Mouse (Mus musculus) liver, embryonic 13.5 days (tissue): ENCODE measurements around the gene Mag. TPM values are rescaled to one million over a fixed set of nuclear protein-coding genes. Genes with fewer than 3 reads are reported as not detected.

ENCODE experiments used
- ATAC-seq: fragments of 200-750 bp; cut with Nextera tagmentation; 2 replicates; pipeline ENCODE4 v1.8.0; 2017; ENCODE audit warnings: low read depth, mild to moderate bottlenecking, moderate number of reproducible peaks, moderate library complexity
- DNase-seq: peaks from one replicate; pipeline ENCODE4 v3.0.0; 2022
- H3K27ac ChIP-seq: fragments of 300-500 bp; sonication (generic); 2 replicates; pipeline ENCODE4 v1.5.1; 2015; ENCODE audit warnings: moderate library complexity, mild to moderate bottlenecking, inconsistent platforms
- H3K27me3 ChIP-seq: fragments of 300-500 bp; sonication (generic); 2 replicates; pipeline ENCODE4 v1.6.1; 2015; ENCODE audit warnings: mild to moderate bottlenecking, inconsistent platforms
- H3K36me3 ChIP-seq: fragments of 300-500 bp; sonication (generic); 2 replicates; pipeline ENCODE4 v1.6.1; 2015; ENCODE audit warnings: mild to moderate bottlenecking, inconsistent platforms
- H3K4me1 ChIP-seq: fragments of 300-500 bp; sonication (generic); replicated peaks from 2 replicates; pipeline ENCODE4 v1.6.1; 2015; ENCODE audit warnings: inconsistent platforms
- H3K4me2 ChIP-seq: fragments of 300-500 bp; sonication (generic); 2 replicates; pipeline ENCODE4 v1.6.1; 2015; ENCODE audit warnings: inconsistent platforms, mild to moderate bottlenecking, moderate library complexity
- H3K4me3 ChIP-seq: fragments of 300-500 bp; sonication (generic); replicated peaks from 2 replicates; pipeline ENCODE4 v1.5.1; 2015; ENCODE audit warnings: mild to moderate bottlenecking, inconsistent platforms
- H3K9ac ChIP-seq: fragments of 300-500 bp; sonication (generic); 2 replicates; pipeline ENCODE4 v1.6.1; 2015; ENCODE audit warnings: mild to moderate bottlenecking, inconsistent platforms
- H3K9me3 ChIP-seq: fragments of 300-500 bp; sonication (generic); replicated peaks from 2 replicates; pipeline ENCODE4 v1.6.1; 2016; ENCODE audit warnings: inconsistent platforms
- WGBS: fragments of 180-500 bp; shearing (Covaris S2); methylation state at CpG from one replicate; pipeline ENCODE4 v1.1.7; 2015; ENCODE audit not compliant: insufficient replicate concordance; 5-methylcytosine and 5-hydroxymethylcytosine counted together
- polyA plus RNA-seq: library from polyadenylated mRNA; unstranded; fragments of >200 nt; fragmentation: Nextera tagmentation; extraction: Ambion mirVana; gene quantifications from 2 replicates; pipeline ENCODE4 v1.2.1, GENCODE M21; 2015

Gene Mag
- 0.16 and 0.20 TPM in 2 replicates for polyA plus RNA-seq

DNA sequence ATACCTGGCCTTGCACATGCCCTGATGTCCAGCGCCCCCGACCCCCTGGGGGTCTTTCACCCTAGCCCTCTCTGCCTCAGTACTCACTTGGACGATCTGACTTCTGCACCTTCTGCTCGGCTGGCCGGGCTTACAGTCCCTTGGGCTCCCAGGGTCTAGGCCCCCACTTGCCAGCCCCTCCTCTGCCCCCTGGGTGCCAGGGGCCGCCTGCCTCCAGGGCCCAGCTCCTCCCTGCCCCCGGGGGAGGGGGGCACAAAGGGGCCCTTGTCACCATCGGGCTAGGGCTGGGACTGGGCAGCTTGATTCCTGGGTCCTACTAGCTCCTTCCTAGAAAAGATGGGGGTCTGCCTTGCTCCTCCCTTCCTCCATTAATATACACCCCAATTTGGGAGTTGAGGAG, at the start of gene Mag:
Gene Mag, minus strand, starts transcription at position 142 of the 400 bp plus-strand sequence.
- no peaks in the 10 kb centered on the region for H3K9me3 ChIP-seq
- H3K27ac ChIP-seq = no peak within 1 kb of the TSS
- no peak within 1 kb of the TSS for H3K9ac ChIP-seq
- no peak within 1 kb of the TSS for H3K4me2 ChIP-seq
- H3K4me3 ChIP-seq = no peak within 1 kb of the TSS
- H3K36me3 ChIP-seq = no peaks in the 10 kb centered on the region
- 44% methylated on average over 8 of the region's 8 CpGs for WGBS
- DNase-seq = no peak
- no peak for ATAC-seq
- no peaks in the 10 kb centered on the region for H3K27me3 ChIP-seq
- no peaks in the 10 kb centered on the region; the same call in 1 of the 2 replicates for H3K4me1 ChIP-seq

DNA sequence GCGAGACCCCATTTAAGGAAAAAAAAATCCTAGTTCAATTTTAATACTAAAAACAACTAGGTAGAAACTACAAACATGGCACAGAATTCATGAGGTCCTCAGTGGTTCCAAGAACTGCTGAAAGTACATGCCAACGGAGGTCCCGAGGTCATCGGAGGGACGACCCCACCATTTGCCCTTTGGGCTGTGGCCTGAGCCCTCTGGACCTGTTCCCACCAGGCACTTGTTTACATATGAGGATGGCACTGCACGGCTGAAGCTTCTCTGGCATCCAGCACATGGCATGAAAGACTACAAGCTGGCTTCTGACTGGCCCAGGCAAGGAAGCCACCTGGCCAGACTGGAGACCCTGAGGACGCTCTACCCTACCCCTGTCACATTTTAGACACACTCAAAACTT, 49.7 kb upstream of the Mag start:
- no peak for ATAC-seq
- WGBS = 75% methylated on average over 7 of the region's 7 CpGs
- H3K4me1 ChIP-seq = peaks cover 10% of the 10 kb centered on the region

GRCm38 (mm10) chr7:30962862-30963261, 48.2 kb upstream of the Mag start:
- Histone ChIP-seq H3K4me2 (no peak overlapping the region), H3K27ac (no peak overlapping the region), H3K27me3 (no peaks in the 10 kb centered on the region), H3K9me3 (no peaks in the 10 kb centered on the region), H3K4me1 (peaks cover 20% of the 10 kb centered on the region), H3K9ac (no peak overlapping the region), H3K36me3 (peaks cover 14% of the 10 kb centered on the region; the same call in 1 of the 2 replicates), H3K4me3 (no peak overlapping the region)
- DNase-seq (no peak), ATAC-seq (no peak)
- WGBS = 71% methylated on average over 5 of the region's 5 CpGs

More for the DNA sequence above, 49.7 kb upstream of the Mag start:
- Histone ChIP-seq H3K4me3 (no peak overlapping the region), H3K27me3 (no peaks in the 10 kb centered on the region), H3K9me3 (no peaks in the 10 kb centered on the region), H3K27ac (no peak overlapping the region), H3K36me3 (no peaks in the 10 kb centered on the region), H3K4me2 (no peak overlapping the region), H3K9ac (no peak overlapping the region)
- no peak for DNase-seq

DNA sequence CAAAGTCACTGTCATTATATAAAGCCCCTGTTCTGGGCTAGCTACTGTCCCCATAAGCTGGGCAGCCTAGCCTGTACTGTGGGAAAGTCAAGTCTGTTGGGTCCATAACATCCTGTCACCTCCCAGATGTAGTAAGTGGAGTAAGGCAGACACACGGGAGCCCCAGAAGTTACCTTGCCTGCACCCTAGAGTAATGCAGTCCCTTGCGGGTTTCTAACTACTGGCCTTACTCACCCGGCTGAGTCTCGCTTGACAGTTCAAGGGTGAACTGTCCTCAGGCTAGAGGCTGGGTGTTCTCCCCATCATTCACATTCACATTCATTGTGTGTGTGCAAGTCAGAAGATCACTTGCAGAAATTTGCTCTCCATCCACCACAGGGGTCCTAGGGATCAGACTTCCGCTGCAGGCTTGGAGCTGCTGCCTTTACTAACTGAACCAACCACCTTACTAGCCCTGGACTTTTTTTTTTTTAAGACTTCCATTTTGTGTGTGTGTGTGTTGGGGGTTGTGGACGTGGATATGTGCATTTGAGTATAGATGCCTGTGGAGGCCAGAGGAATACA, 45.2 kb upstream of the Mag start:
- H3K36me3 ChIP-seq = peaks cover 19% of the 10 kb centered on the region
- H3K27ac ChIP-seq = no peak overlapping the region
- H3K9me3 ChIP-seq = no peaks in the 10 kb centered on the region
- DNase-seq (no peak), ATAC-seq (no peak)
- 76% methylated on average over 6 of the region's 6 CpGs for WGBS
- H3K4me3 ChIP-seq = no peak overlapping the region
- no peaks in the 10 kb centered on the region for H3K27me3 ChIP-seq
- peaks cover 33% of the 10 kb centered on the region for H3K4me1 ChIP-seq
- H3K9ac ChIP-seq = peak overlapping the region; percentile 4; the same call in 1 of the 2 replicates
- H3K4me2 ChIP-seq = no peak overlapping the region

DNA sequence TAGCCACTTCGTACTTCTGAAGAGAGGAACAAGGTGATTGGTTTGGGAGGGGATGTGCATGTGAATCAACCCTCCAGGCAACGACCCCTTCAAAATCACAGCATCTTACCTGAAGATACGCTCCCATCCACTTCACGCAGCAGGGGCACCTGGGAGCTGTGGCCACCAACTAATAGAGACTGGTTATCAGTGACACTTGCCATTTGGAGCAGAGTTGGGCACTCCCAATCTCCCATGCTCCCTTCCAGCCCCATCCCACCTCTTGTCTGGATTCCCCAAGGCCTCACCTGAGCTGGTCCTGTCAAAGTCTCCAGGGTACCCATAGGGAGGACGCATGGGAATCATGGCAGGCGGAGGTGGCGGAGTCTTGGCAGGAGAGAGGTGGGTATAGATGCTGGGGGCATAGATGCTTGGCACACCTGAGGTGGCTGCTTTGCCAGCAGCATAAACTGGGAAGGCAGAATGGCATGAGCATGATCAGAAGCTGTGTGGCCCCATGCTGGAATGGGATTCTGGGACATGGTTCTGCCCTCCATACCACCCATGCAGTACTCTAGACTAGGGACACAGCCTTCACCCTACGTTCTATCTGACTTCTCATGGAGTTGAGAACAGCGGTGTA, 44.3 kb upstream of the Mag start:
- no peaks in the 10 kb centered on the region for H3K9me3 ChIP-seq
- no peak overlapping the region for H3K9ac ChIP-seq
- no peak for ATAC-seq
- no peak overlapping the region for H3K27ac ChIP-seq
- WGBS = 85% methylated on average over 9 of the region's 9 CpGs
- no peak for DNase-seq
- no peak overlapping the region for H3K4me3 ChIP-seq
- no peak overlapping the region for H3K4me2 ChIP-seq
- peaks cover 37% of the 10 kb centered on the region for H3K4me1 ChIP-seq
- no peaks in the 10 kb centered on the region for H3K27me3 ChIP-seq
- H3K36me3 ChIP-seq = peaks cover 28% of the 10 kb centered on the region

GRCm38 (mm10) chr7:30958109-30958865, 43.6 kb upstream of the Mag start:
- H3K27ac ChIP-seq = peak overlapping the region; percentile 92
- H3K4me1 ChIP-seq = peaks cover 33% of the 10 kb centered on the region
- peak overlapping the region; percentile 88 for H3K4me2 ChIP-seq
- ATAC-seq = no peak
- H3K9me3 ChIP-seq = no peaks in the 10 kb centered on the region
- H3K9ac ChIP-seq = peak overlapping the region; percentile 99
- no peaks in the 10 kb centered on the region for H3K27me3 ChIP-seq
- 81% methylated on average over 28 of the region's 28 CpGs for WGBS
- H3K4me3 ChIP-seq = peak overlapping the region; percentile 95
- no peak for DNase-seq
- H3K36me3 ChIP-seq = peaks cover 34% of the 10 kb centered on the region

DNA sequence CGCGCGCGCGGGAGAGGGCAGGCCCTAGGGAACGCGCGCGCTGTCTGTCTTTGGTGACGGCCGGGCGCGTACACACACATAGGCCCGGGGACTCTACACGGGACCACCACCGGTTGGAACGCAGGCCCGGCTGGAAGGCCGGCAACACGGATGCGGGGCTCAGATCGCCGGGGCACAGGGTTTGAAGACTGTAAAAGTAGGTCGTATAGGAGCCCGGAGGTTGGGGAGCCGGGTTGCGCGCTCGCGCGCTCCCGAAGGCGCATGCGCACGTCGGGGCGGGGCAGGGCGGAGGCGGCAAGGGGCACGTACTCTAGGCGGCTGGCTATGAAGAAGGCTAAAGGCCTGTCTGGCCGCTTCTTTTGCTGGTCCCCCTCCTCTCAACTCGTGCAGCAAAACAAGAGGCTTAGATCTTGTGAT, 42.7 kb upstream of the Mag start:
- under 1% methylated on average over 41 of the region's 43 CpGs for WGBS
- H3K9me3 ChIP-seq = no peaks in the 10 kb centered on the region
- peaks cover 36% of the 10 kb centered on the region for H3K4me1 ChIP-seq
- H3K27ac ChIP-seq = peak overlapping the region; percentile 92
- peaks cover 44% of the 10 kb centered on the region for H3K36me3 ChIP-seq
- H3K27me3 ChIP-seq = no peaks in the 10 kb centered on the region
- DNase-seq (peak; percentile 88), ATAC-seq (peak; percentile 74)
- peak overlapping the region; percentile 88 for H3K4me2 ChIP-seq
- H3K9ac ChIP-seq = peak overlapping the region; percentile 99
- peak overlapping the region; percentile 95 for H3K4me3 ChIP-seq

- Histone ChIP-seq H3K27me3 (no peaks in the 10 kb centered on the region), H3K4me3 (peak within 1 kb of the TSS; percentile 95), H3K27ac (peak within 1 kb of the TSS; percentile 92), H3K4me1 (peaks cover 36% of the 10 kb centered on the region), H3K36me3 (peaks cover 49% of the 10 kb centered on the region), H3K4me2 (peak within 1 kb of the TSS; percentile 88), H3K9me3 (no peaks in the 10 kb centered on the region), H3K9ac (peak within 1 kb of the TSS; percentile 99)
- ATAC-seq (peak; percentile 27; the same call in 1 of the 2 replicates), DNase-seq (peak; percentile 46)
- WGBS = 0% methylated on average over 51 of the region's 82 CpGs
These were observed 42.2 kb upstream of the Mag start, which contains the start of gene Usf2 for GRCm38 (mm10) chr7:30956756-30957366. Gene Usf2, minus strand, starts transcription at chr7:30956803.

- peak overlapping the region; percentile 99 for H3K9ac ChIP-seq
- no peaks in the 10 kb centered on the region for H3K9me3 ChIP-seq
- H3K4me3 ChIP-seq = peak overlapping the region; percentile 95
- H3K36me3 ChIP-seq = peaks cover 53% of the 10 kb centered on the region
- no peaks in the 10 kb centered on the region for H3K27me3 ChIP-seq
- peak overlapping the region; percentile 92 for H3K27ac ChIP-seq
- peak; percentile 21 for ATAC-seq
- WGBS = 0% methylated on average over 29 of the region's 49 CpGs
- DNase-seq = no peak
- H3K4me1 ChIP-seq = peaks cover 36% of the 10 kb centered on the region
- H3K4me2 ChIP-seq = peak overlapping the region; percentile 88
These were observed 41.7 kb upstream of the Mag start for GRCm38 (mm10) chr7:30956357-30956751.

- peak overlapping the region; percentile 95 for H3K4me3 ChIP-seq
- H3K27ac ChIP-seq = peak overlapping the region; percentile 92
- H3K9me3 ChIP-seq = no peaks in the 10 kb centered on the region
- H3K4me1 ChIP-seq = peaks cover 36% of the 10 kb centered on the region
- WGBS = 0% methylated on average over 56 of the region's 64 CpGs
- peak overlapping the region; percentile 99 for H3K9ac ChIP-seq
- H3K27me3 ChIP-seq = no peaks in the 10 kb centered on the region
- peak; percentile 68 for ATAC-seq
- H3K36me3 ChIP-seq = peaks cover 59% of the 10 kb centered on the region
- DNase-seq = peak; percentile 83
- peak overlapping the region; percentile 88 for H3K4me2 ChIP-seq
These were observed 41.1 kb upstream of the Mag start for GRCm38 (mm10) chr7:30955584-30956356.
